Mouse (Mus musculus) bone marrow, adult 2 months (tissue): ENCODE results near the gene Gprasp2. TPM values are rescaled to one million over a fixed set of nuclear protein-coding genes. Genes with fewer than 3 reads are reported as not detected.
"Not testable (repeated sequence)": the region's sequence is repeated elsewhere in the genome, so short reads cannot be mapped to it uniquely, and the experiment has no call there.

Experiments
- H3K27ac ChIP-seq: fragments of 200-500 bp; 2 replicates; pipeline ENCODE4 v1.5.1; 2012; ENCODE audit warnings: low read depth, mild to moderate bottlenecking, control low read depth, inconsistent platforms, low read length; ENCODE audit not compliant: control insufficient read depth, poor library complexity, insufficient read depth
- H3K4me1 ChIP-seq: fragments of 200-500 bp; 2 replicates; pipeline ENCODE4 v1.6.1; 2011; ENCODE audit warnings: low read length; ENCODE audit not compliant: control insufficient read depth, insufficient read depth
- H3K4me3 ChIP-seq: fragments of 200-500 bp; replicated peaks from 2 replicates; pipeline ENCODE3; 2011; ENCODE audit warnings: mild to moderate bottlenecking, low read depth, low read length, control low read depth; ENCODE audit not compliant: control insufficient read depth
- CTCF ChIP-seq: fragments of 200-500 bp; IDR thresholded peaks from 2 replicates; pipeline ENCODE4 v1.5.1; 2011; ENCODE audit warnings: low read length, control low read depth; ENCODE audit not compliant: control insufficient read depth, insufficient read depth
- POLR2A ChIP-seq: fragments of 200-500 bp; IDR thresholded peaks from 2 replicates; pipeline ENCODE4 v1.6.1; 2011; ENCODE audit warnings: low read depth, mild to moderate bottlenecking, control low read depth, low read length, borderline replicate concordance; ENCODE audit not compliant: control insufficient read depth
- WGBS: fragments of 180-500 bp; shearing (Covaris S2); methylation state at CpG from one replicate; pipeline ENCODE4 v1.1.7; 2018; 5-methylcytosine and 5-hydroxymethylcytosine counted together
- polyA plus RNA-seq: library from polyadenylated mRNA; stranded (reverse); fragments of >200 nt; gene quantifications from 2 replicates; pipeline ENCODE4 v1.2.4, GENCODE M21; 2011; ENCODE audit warnings: low replicate concordance; ENCODE audit not compliant: missing spikeins, insufficient read depth, insufficient read length

The Gprasp2 gene
- polyA plus RNA-seq, result 2.6 TPM in 1 of 2 replicates, not detected in the other

DNA sequence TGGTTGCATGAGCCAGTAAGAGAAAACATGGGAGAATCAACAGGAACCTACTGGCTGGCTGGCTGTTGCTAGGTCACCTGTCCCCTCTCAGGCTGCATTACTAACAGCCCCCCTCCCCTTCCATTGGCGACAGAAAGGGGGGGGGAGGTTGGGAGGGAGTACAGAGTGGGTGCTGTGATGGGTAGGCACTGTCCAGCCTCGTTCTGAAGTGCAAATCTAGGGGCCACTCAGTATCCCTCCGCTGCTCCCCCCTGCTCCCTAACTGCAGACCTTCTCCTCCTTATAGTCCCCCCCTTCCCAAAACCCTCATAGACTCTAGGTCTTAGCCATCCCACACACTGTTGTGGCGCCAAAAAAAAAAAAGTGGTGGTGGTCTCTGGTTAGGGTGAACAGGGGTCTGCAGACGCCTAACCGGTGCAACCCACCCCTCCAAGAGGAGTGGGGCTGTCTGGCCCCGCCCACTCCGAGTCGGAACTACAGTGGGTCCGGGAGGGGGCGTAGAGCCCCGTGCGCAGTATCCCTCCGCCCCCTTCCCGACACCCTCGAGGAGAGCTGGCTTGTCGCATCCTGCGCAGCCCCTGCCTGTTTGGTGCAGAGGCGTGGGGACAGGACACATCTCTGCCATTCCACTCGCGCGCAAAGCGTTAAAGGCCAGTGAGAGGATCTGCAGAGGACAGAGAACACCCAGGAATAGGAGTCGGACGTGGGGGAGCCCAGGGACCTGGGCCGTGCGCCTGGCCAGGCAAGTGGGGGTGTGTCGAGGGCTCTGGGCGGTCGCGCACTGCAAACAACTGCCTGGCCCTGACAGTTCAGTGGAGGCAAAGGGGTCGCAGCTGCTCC, at the start of gene Gprasp2:
Gprasp2 (plus strand) TSS at position 514 of the 840 bp plus-strand sequence.
- not testable (repeated sequence) for H3K27ac ChIP-seq, H3K4me3 ChIP-seq, H3K4me1 ChIP-seq
- WGBS, result 10% methylated on average over 28 of the region's 32 CpGs

DNA sequence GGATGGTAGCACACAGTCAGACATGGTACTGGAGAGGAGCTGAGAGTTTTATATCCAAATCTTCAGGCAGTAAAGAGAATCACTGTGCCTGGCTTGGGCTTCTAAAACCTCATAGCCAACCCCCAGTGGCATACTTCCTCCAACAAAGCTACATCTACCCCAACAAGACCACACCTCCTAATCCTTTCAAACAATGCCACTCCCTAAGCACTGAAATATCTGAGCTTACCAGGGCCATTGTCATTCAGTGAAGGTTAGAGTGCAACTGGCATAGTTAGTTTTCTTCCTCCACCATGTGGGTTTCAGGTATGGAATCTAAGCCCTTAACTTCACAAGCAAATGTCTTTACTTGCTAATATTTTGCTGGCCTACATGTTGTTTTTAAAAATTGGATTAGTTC, 47.3 kb upstream of the Gprasp2 start:
- TF ChIP-seq POLR2A, result no peak
- TF ChIP-seq CTCF, result no peak

DNA sequence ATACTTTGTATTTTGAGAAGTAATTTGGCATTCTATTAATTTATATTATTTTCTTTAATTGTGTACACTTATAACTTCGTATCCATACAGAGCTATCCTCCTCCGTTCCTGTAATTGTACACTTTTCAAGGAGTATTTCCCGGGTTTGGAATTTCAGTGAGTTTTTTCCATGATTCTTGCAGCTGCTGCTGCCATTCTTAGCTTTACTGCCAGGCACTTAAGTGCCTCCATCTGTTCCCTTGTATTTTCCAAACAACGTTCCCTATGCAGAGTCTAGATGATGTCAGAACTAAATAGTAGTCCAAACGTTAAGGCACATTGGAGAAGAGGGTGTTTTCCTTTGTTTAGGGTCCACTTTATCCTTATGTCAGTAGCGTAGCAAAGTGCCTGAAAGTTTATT, 46.5 kb upstream of the Gprasp2 start:
- TF ChIP-seq POLR2A, result no peak
- TF ChIP-seq CTCF, result no peak
- H3K4me3 ChIP-seq, result no peak overlapping the region
- H3K4me1 ChIP-seq, result no peaks in the 10 kb centered on the region
- WGBS, result 78% methylated on average over 6 of the region's 6 CpGs
- no peak overlapping the region for H3K27ac ChIP-seq

More for the DNA sequence above, 47.3 kb upstream of the Gprasp2 start:
- H3K27ac ChIP-seq, result no peak overlapping the region
- no peaks in the 10 kb centered on the region for H3K4me1 ChIP-seq
- no peak overlapping the region for H3K4me3 ChIP-seq

DNA sequence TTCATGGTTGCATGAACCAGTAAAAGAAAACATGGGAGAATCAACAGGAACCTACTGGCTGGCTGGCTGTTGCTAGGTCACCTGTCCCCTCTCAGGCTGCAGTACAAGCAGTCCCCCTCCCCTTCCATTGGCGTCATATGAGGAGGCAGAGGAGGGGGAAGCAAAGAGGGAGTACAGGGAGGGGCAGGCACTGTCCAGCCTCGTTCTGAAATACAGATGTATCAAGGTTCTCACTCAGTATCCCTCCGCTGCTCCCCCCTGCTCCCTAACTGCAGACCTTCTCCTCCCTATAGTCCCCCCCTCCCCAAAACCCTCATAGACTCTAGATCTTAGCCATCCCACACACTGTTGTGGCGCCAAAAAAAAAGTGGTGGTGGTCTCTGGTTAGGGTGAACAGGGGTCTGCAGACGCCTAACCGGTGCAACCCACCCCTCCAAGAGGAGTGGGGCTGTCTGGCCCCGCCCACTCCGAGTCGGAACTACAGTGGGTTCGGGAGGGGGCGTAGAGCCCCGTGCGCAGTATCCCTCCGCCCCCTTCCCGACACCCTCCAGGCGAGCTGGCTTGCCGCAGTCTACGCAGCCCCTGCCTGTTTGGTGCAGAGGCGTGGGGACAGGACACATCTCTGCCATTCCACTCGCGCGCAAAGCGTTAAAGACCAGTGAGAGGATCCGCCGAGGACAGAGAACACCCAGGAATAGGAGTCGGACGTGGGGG, 43.1 kb upstream of the Gprasp2 start:
- H3K27ac ChIP-seq, H3K4me1 ChIP-seq: not testable (repeated sequence)
- WGBS, result 9% methylated on average over 27 of the region's 27 CpGs
- H3K4me3 ChIP-seq, result peak overlapping the region; percentile 28

DNA sequence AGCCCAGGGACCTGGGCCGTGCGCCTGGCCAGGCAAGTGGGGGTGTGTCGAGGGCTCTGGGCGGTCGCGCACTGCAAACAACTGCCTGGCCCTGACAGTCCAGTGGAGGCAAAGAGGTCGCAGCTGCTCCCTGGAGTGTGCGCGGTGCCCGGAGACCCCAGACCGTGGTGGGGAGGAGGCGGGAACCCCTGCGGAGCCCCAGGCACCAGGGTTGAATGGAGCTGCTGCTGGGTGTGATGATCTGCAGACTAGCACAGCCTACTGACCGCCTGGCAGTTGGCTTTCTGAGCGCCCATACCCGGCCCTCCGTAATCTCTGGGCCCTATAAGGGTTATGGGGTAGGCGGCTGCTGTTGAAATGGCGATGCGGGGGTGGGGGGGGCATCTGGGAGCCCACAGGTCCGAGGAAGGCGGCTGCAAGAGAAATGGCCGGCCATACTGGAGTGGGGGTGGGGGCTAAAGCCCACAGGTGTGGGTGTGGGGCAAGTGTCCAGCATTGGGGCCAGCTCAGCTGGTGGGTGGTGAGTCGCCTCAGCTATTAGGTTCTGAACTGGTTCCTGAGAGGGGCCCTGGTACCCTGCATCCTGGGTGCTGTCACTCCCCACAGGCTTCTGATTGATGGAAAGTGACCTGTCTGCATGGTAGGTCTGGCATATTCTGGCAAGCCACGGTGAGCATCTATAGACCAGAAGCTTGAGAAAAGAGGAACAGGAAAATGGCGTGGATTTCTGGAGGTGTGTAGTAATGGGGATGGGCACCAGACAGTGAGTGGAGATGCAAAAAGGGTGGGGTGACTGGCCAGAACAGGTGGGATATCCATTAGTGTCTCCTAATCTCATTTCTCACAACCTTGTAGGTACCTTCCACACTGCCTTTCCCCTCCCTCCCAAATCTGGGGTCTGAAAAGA, 42.3 kb upstream of the Gprasp2 start:
- not testable (repeated sequence) for H3K27ac ChIP-seq, H3K4me1 ChIP-seq
- 18% methylated on average over 26 of the region's 26 CpGs for WGBS
- peak overlapping the region; percentile 28 for H3K4me3 ChIP-seq

DNA sequence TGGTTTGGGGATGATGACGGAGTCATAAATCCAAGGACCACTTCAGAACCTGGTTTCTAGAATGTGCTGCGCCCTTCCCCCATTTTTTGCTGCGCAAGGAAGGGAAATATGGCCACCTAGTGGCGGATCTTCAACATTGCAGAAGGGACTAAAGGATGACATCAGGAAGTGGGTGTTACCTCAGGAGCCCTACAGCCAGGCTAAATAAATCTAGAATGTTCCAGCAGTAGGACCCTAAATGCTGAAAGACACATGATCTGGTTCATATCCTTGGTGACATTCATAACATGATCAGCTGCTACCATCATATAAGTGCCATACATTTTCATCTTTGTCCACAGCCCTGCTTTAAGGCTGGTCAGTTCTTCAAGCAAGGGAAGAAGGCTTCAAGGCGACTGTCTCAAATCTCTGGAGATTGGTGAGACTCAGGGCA, 41.6 kb upstream of the Gprasp2 start, which contains the start of gene Bhlhb9:
Bhlhb9 (plus strand) TSS at position 383 of the 433 bp plus-strand sequence.
- H3K4me3 ChIP-seq, H3K4me1 ChIP-seq, H3K27ac ChIP-seq: not testable (repeated sequence)
- 23% methylated on average over 5 of the region's 5 CpGs for WGBS

DNA sequence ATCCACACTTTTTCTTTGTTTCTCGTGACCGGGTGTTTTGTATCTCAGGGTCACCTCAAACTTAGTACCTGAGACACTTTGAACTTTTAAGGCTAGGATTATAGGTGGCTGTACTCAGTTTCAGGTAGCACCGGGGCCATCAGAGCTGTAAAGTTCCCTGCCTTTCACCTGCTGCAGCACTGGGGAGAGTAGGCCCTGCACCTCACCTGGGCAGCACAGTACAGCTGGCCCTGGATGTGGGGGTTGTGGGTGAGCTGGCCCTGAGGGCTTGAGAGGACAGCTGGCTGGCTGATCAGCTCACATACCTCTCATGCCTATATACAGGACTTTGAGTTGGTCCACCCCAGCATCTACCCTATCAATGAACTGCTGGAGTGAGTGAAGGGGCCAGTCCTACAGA, 34.7 kb upstream of the Gprasp2 start:
- no peak for TF ChIP-seq POLR2A
- TF ChIP-seq CTCF, result no peak
- H3K4me3 ChIP-seq, result no peak overlapping the region
- WGBS, result 88% methylated on average over 3 of the region's 3 CpGs
- no peaks in the 10 kb centered on the region for H3K4me1 ChIP-seq
- no peak overlapping the region for H3K27ac ChIP-seq

DNA sequence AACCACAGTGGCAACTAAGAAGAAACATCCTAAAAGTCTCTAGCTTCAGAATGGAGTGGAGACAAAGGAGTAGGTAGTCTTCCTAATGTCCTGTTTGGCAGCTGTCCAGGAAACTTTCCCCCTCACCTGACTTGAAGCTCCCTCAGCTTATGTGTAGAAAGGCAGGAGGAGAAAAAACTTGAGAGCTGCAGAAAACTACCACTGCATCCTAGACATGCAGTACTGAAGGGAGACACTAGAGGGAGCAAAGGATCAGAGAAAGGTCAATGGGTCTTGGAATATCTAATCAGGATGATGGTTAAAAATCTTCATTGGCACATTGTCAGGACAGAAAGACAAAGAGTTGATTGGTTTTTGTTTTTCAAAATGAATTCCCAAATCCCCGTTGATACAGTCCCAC, 33.1 kb upstream of the Gprasp2 start:
- 5% methylated on average over 1 of the region's 1 CpGs for WGBS
- TF ChIP-seq CTCF, result no peak
- no peak for TF ChIP-seq POLR2A
- no peaks in the 10 kb centered on the region for H3K4me1 ChIP-seq
- no peak overlapping the region for H3K4me3 ChIP-seq
- no peak overlapping the region for H3K27ac ChIP-seq

DNA sequence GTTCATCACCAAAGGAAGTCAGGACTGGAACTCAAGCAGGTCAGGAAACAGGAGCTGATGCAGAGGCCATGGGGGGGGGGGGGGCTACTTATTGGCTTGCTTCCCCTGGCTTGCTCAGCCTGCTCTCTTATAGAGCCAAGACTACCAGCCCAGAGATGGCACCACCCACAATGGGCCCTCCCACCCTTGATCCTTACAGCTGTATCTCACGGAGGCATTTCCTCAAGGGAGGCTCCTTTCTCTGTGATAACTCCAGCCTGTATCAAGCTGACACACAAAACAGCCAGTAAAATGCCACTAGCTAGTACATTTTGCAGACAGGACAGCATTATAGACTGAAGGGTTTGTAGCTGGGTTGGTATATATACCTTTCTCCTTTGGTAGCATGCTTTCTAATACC, 2.9 kb upstream of the Gprasp2 start:
- WGBS, result 43% methylated on average over 1 of the region's 1 CpGs
- not testable (repeated sequence) for H3K4me1 ChIP-seq, H3K27ac ChIP-seq, H3K4me3 ChIP-seq
